Mouse (Mus musculus) layer of hippocampus, postnatal 36 days (tissue): ENCODE results near the gene Hydin. TPM values are rescaled to one million over a fixed set of nuclear protein-coding genes. Genes with fewer than 3 reads are reported as not detected.
A peak's percentile ranks its signal among the peaks of the same experiment; 100 is the strongest.
"Not testable (repeated sequence)": the region's sequence is repeated elsewhere in the genome, so short reads cannot be mapped to it uniquely, and the experiment has no call there.

Experiments used
- DNase-seq, 2 experiments: peaks; one replicate each; pipeline ENCODE4 v3.0.0; 2022
- total RNA-seq, 2 experiments: library from RNA; stranded (reverse); gene quantifications; 2 replicates each; pipeline ENCODE4 v1.2.3; 2021

Hydin gene
- total RNA-seq, 2 experiments from 2014 or later: 0.37 to 0.43 TPM

GRCm38 (mm10) chr8:110450463-110450862 is 183.7 kb downstream of the Hydin start:
- no peak for DNase-seq

DNA sequence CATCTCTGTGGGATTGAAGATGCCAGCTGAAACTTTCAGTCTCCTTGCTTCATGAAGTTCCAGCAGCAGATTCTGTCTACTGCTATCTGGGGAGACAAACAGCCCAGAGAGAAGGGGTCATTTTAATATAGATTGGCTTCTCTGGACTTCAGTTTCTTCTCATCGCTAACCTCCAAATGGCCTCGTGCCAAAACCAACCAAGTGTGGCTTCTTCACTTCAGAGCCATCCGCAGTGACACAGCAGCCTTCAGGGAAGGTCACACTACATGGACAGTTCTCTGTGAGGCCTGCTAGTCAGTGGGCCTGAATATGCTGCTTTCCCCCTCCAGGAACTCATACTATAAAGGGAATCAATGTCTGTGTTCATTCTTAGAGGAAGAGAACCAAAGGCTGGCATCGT is 187.7 kb downstream of the Hydin start:
- DNase-seq: no peak

DNA sequence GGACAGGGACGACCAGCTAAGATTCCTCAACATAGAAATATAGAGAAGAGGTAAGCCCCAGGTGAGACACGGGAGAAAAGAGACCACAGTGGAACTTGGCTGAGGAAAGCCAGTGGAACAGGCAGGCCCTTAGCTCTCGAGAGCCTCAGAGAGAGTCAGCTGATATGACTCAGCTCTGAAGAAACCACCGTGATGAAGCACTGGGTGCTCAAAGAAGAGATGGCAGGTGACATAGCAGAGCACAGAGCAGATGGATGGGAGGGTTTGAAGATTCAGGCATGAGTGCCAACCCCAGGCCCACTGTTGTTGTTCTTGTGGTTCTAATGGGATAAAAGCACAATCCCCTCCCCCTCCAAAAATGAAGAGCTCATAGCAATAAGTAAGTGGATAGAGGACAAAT is 190.6 kb downstream of the Hydin start:
- no peak for DNase-seq

GRCm38 (mm10) chr8:110462627-110463208 is 195.9 kb downstream of the Hydin start:
- DNase-seq: no peak

- DNase-seq: no peak
Observed at GRCm38 (mm10) chr8:110463773-110464460, 197.1 kb downstream of the Hydin start.

DNA sequence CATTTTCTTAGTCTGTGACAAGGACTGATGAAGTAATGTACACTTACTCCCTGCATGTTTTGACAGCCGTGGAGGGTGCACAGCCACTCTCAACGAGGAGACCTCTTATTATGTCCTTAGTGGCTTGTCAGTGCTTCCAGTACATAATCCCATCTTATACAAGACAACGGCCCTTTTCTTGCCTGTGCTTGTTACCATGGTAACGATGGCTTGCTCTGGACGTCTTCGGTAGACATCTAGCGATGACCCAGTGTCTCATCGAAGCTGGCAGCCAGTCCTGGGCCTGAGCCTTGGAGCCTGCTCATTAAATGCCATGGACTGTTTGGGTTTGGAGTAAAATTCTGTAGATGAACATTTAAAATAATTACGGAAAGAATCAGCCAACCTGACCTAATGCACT is 198.8 kb downstream of the Hydin start:
- no peak for DNase-seq

- no peak for DNase-seq
Observed at GRCm38 (mm10) chr8:110477256-110477655, 210.5 kb downstream of the Hydin start.

- peak in 1 of 2 experiments; percentile 39 for DNase-seq
Observed at GRCm38 (mm10) chr8:110478576-110478975, 211.8 kb downstream of the Hydin start.

DNA sequence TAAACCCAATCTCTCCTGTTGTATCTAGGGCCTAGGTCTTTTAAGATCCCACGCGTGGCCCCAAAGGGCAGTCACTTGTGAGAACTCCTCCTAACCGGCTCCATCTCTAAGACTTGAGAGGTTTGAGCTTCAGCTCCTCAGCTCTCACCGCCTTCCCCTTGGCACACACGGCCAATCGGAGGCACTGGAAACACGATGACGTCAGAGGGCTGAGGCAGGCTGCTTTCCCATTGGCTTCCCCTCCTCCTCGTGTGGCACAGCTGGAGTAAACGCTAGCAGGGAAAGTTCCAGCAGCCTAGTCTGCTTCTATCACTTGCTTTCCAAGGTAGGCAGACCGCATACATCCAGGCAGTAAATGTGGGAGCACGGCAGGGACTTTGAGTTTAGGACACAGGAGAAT is 212.6 kb downstream of the Hydin start:
- no peak for DNase-seq

GRCm38 (mm10) chr8:110482275-110482674 is 215.5 kb downstream of the Hydin start:
- DNase-seq: no peak

DNA sequence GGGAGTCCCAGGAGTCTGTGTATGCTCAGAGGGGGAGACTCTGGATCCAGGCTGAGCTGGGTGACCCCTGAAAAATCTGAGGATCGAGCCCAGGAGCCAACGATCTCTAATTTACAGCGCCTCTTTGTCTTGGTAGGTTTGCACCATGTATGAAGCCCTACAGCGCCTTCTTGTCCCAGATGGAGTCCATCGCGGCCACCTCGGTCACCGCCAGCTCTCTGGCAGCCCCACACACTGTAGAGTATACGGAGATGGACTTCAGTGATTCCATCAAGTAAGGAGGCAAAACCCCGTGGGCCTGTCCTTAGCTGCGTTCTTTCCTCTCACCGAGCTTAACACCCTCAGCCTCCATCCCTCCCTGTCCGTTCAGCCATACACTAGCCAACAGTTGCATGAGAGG is 218.5 kb downstream of the Hydin start:
- DNase-seq: no peak

DNA sequence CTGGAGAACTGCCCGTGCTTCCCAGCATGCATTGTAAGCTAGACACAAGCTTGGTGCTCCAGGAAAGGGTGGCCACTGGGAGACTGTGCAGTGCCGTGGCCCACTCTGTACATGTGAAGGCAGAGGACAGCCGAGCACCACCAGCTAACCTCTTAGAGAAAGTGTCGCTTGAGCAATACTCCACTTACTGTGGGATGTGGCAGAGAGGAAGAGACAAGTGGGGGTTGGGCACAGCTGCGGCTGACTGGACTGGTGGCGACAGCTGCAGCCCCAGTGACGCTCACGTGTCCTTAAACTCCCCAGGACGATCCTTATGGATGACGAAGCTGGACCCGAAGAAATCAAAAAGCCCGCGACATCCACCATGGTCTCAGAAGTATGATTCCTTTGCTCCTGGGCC is 219.2 kb downstream of the Hydin start:
- DNase-seq: no peak

- no peak for DNase-seq
Observed at GRCm38 (mm10) chr8:110487644-110488043, 220.9 kb downstream of the Hydin start.

GRCm38 (mm10) chr8:110489344-110489743 is 222.6 kb downstream of the Hydin start:
- DNase-seq: no peak

GRCm38 (mm10) chr8:110491118-110491517 is 224.3 kb downstream of the Hydin start:
- DNase-seq: no peak

DNA sequence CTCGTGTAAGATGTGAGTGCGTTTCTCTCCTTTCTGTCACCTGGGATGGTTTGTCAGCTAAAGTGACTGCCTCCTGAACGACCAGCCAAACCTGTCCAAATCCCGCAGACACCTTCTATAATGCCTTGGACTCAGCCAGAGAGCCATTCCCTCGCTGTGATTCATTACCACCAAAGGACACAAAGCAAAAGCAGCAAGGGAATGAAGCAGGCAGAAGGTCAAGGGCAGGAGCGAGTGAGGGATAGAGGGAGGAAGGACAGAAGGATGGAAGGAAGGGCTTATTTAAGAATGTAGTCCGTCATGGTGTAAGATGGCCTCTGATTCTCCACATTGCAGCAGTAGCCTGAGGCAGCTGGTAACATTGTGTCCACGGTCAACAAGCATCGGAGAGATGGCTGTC is 229.5 kb downstream of the Hydin start:
- no peak for DNase-seq

- no peak for DNase-seq
Observed at GRCm38 (mm10) chr8:110500253-110500652, 233.5 kb downstream of the Hydin start.

DNA sequence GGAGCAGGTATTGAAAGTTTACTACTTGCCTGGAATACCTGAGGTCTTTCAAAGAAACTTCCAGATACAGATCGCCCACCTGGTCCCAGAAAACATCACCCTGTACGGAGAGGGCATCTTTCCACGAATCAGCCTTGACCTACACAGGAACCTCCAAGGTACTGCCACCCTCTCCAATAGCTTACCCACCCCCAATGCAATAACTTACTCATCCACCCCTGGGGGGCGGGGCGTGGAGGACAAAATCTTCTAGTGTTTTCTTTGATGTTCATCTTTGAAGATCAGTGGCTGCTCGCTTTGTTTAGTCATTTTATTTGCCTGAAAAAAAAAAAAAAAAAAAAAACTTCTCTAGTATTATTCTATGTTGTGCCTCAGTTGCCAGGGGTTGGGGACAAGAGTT is 233.9 kb downstream of the Hydin start:
- DNase-seq: no peak

DNA sequence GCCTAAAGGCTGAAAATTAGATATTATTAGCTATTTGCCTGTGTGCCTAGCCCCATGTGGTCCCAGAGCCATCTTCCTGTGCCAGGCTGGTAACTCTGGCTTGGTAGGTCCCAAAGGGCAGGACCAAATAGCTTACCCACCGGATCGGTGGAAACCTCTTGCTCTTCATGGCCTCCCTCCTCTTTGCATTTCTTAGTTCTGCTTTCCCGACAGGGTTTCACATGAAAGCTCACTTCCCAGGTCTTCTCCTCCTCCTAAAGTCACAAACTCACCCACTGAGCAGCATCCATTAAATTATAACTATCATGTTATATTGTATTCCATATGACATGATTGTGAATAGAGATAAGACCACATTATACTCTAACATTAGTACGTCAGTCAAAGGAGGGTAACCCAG is 234.6 kb downstream of the Hydin start:
- no peak for DNase-seq

GRCm38 (mm10) chr8:110502880-110503279 is 236.1 kb downstream of the Hydin start:
- DNase-seq: no peak

DNA sequence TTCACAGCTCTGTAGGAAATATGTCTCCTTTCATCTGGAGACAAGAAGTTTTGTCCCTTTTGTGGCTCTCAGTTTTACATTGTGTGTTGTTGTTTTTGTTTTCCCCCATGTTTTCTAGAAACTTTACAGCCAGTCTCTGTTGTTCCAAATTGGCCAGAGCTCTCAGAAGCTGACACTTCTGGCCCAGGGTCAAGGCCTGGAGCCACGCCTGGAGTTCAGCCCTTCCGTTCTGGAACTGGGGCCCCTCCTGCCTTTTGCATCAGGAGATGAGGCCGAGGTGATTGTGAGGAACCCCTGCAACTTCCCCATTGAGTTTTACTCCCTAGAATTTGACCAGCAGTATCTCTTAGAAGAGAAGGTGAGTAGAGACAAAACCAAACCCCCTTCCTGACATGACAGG is 242.0 kb downstream of the Hydin start:
- no peak for DNase-seq

GRCm38 (mm10) chr8:110519790-110520189 is 253.0 kb downstream of the Hydin start:
- no peak for DNase-seq

GRCm38 (mm10) chr8:110521851-110522250 is 255.1 kb downstream of the Hydin start:
- no peak for DNase-seq

DNA sequence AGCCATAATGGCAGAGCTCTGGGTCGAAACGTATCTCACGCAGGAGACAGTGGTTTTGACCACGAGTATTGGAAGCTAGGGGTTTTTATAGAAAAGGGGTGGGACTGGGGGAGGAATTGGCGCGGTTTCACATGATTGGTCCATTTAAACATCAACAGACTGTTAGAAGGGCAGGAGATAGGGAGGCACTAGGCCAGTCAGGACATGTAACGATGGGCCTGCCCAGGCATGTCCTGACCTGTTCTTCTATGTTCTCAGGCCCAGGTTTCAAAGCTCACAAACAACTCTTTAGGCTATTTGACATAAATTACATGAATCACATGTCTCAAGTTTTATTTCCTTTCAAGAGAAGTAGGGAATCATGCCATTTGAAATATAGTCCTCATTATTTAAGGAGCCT is 255.7 kb downstream of the Hydin start:
- not testable (repeated sequence) for DNase-seq

- no peak for DNase-seq
Observed at GRCm38 (mm10) chr8:110522985-110523384, 256.2 kb downstream of the Hydin start.
